Mouse (Mus musculus): ENCODE data around the gene Ranbp2. TPM values are rescaled to one million over a fixed set of nuclear protein-coding genes. Genes with fewer than 3 reads are reported as not detected.
"Not testable (repeated sequence)": the region's sequence is repeated elsewhere in the genome, so short reads cannot be mapped to it uniquely, and the experiment has no call there.

The Ranbp2 gene
- polyA plus RNA-seq, 1 experiment from 2014 or later = 27.0 TPM

- Histone ChIP-seq H3K4me1 (replicated peaks; ENCODE audit: control insufficient read depth, insufficient read depth, low read length) (no peaks in the 10 kb centered on the region), H3K9ac (no peak overlapping the region), H3K27ac (no peak overlapping the region), H3K27me3 (ENCODE audit: control insufficient read depth, insufficient read depth, low read length) (no peaks in the 10 kb centered on the region), H3K36me3 (replicated peaks; ENCODE audit: control insufficient read depth, insufficient read depth) (0 out of 2 replicates have a peak, but pooled peaks cover 19% of the 10 kb centered on the region), H3K4me3 (replicated peaks; ENCODE audit: low read length) (no peak overlapping the region), H3K4me2 (replicated peaks) (no peak overlapping the region), H3K9me3 (ENCODE audit: control insufficient read depth, low read length) (0 out of 2 replicates have a peak, but pooled peaks cover 3% of the 10 kb centered on the region)
- WGBS = 93% methylated on average over 2 of the region's 2 CpGs
- DNase-seq (ENCODE audit: low spot score) (no peak), ATAC-seq (ENCODE audit: low FRiP score) (no peak)
Measured at GRCm38 (mm10) chr10:58532177-58532576, 85.5 kb downstream of the Ranbp2 start.

GRCm38 (mm10) chr10:58536276-58536675 is 89.6 kb downstream of the Ranbp2 start:
- not testable (repeated sequence) for H3K36me3 ChIP-seq (replicated peaks; ENCODE audit: control insufficient read depth, insufficient read depth); ATAC-seq (ENCODE audit: low FRiP score); H3K9ac ChIP-seq; H3K9me3 ChIP-seq (ENCODE audit: control insufficient read depth, low read length); DNase-seq (ENCODE audit: low spot score); H3K4me1 ChIP-seq (replicated peaks; ENCODE audit: control insufficient read depth, insufficient read depth, low read length); H3K4me2 ChIP-seq (replicated peaks); H3K4me3 ChIP-seq (replicated peaks; ENCODE audit: low read length); H3K27me3 ChIP-seq (ENCODE audit: control insufficient read depth, insufficient read depth, low read length); H3K27ac ChIP-seq
- 83% methylated on average over 5 of the region's 5 CpGs for WGBS

DNA sequence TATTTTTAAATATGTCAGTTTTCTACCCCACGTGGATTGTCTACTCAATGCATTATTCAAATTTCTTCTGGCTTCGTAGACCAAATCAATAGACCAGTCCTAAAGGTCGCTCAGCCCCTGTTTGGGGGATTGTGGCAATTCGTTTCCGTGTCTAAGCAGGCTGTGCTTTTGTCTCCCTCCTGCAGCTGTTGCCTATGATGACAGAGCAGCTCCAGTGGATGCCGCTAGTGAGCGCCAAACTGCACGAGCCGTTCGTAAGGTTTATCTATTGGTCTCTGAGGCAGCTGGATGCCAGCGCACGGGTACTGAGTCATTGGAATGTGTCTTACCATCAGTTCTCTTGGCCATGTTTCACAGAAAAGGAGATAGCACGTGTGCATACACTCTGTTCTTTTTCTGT is 93.9 kb downstream of the Ranbp2 start:
- H3K9ac ChIP-seq = no peak overlapping the region
- no peak for ATAC-seq (ENCODE audit: low FRiP score)
- H3K27me3 ChIP-seq (ENCODE audit: control insufficient read depth, insufficient read depth, low read length) = no peaks in the 10 kb centered on the region
- no peak overlapping the region for H3K4me2 ChIP-seq (replicated peaks)
- H3K4me1 ChIP-seq (replicated peaks; ENCODE audit: control insufficient read depth, insufficient read depth, low read length) = no peaks in the 10 kb centered on the region
- H3K36me3 ChIP-seq (replicated peaks; ENCODE audit: control insufficient read depth, insufficient read depth) = no peaks in the 10 kb centered on the region; the same call in none of the 2 replicates
- 44% methylated on average over 13 of the region's 13 CpGs for WGBS
- no peak for DNase-seq (ENCODE audit: low spot score)
- H3K27ac ChIP-seq = no peak overlapping the region
- no peaks in the 10 kb centered on the region for H3K9me3 ChIP-seq (ENCODE audit: control insufficient read depth, low read length)
- H3K4me3 ChIP-seq (replicated peaks; ENCODE audit: low read length) = no peak overlapping the region

Other genes starting within 250 kb of the Ranbp2 start
- gene AW822073, start 222.0 kb upstream of the Ranbp2 start, polyA plus RNA-seq (2014; fragmentation: Nextera tagmentation; extraction: Ambion mirVana) = not detected in 2 replicates
- gene Duxf3, start 214.2 kb upstream of the Ranbp2 start, polyA plus RNA-seq (2014; fragmentation: Nextera tagmentation; extraction: Ambion mirVana) = not detected in 2 replicates
- not detected in 2 replicates for gene Gm4981, start 210.2 kb upstream of the Ranbp2 start, polyA plus RNA-seq (2014; fragmentation: Nextera tagmentation; extraction: Ambion mirVana)
- gene Gcc2, start 191.4 kb upstream of the Ranbp2 start, polyA plus RNA-seq (2014; fragmentation: Nextera tagmentation; extraction: Ambion mirVana) = 68.6 and 78.4 TPM in 2 replicates
- gene Lims1, start 123.5 kb upstream of the Ranbp2 start, polyA plus RNA-seq (2014; fragmentation: Nextera tagmentation; extraction: Ambion mirVana) = 57.2 and 59.8 TPM in 2 replicates
- gene Ccdc138, start 51.0 kb downstream of the Ranbp2 start, polyA plus RNA-seq (2014; fragmentation: Nextera tagmentation; extraction: Ambion mirVana) = 7.2 and 7.7 TPM in 2 replicates
- gene Edar, start 228.7 kb downstream of the Ranbp2 start, polyA plus RNA-seq (2014; fragmentation: Nextera tagmentation; extraction: Ambion mirVana) = 0.24 and 0.25 TPM in 2 replicates

Data from hindbrain, embryonic 14.5 days (tissue).